Mouse (Mus musculus) forebrain, postnatal 0 days (tissue): ENCODE measurements around the gene Rcan3. TPM values are rescaled to one million over a fixed set of nuclear protein-coding genes. Genes with fewer than 3 reads are reported as not detected.

ENCODE experiments used
- ATAC-seq: fragments of 200-750 bp; cut with Nextera tagmentation; 2 replicates; pipeline ENCODE4 v1.8.0; 2017; ENCODE audit warnings: mild to moderate bottlenecking, moderate library complexity
- DNase-seq: peaks from one replicate; pipeline ENCODE4 v3.0.0-alpha.2; 2015
- H3K27ac ChIP-seq: fragments of 300-500 bp; sonication (generic); 2 replicates; pipeline ENCODE4 v1.5.1; 2014; ENCODE audit warnings: low read depth, mild to moderate bottlenecking, antibody characterized with exemption, low read length, moderate library complexity, mixed read lengths
- H3K27me3 ChIP-seq: fragments of 300-500 bp; sonication (generic); 2 replicates; pipeline ENCODE4 v1.6.1; 2014; ENCODE audit warnings: mild to moderate bottlenecking, low read length, mixed read lengths; ENCODE audit not compliant: insufficient read depth
- H3K36me3 ChIP-seq: fragments of 300-500 bp; sonication (generic); 2 replicates; pipeline ENCODE4 v1.6.1; 2014; ENCODE audit warnings: mild to moderate bottlenecking, moderate library complexity; ENCODE audit not compliant: insufficient read depth
- H3K4me1 ChIP-seq: fragments of 300-500 bp; sonication (generic); 2 replicates; pipeline ENCODE4 v1.6.1; 2014; ENCODE audit warnings: antibody characterized with exemption; ENCODE audit not compliant: insufficient read depth
- H3K4me2 ChIP-seq: fragments of 300-500 bp; sonication (generic); 2 replicates; pipeline ENCODE4 v1.6.1; 2014; ENCODE audit warnings: low read depth, mild to moderate bottlenecking, moderate library complexity
- H3K4me3 ChIP-seq: fragments of 300-500 bp; sonication (generic); 2 replicates; pipeline ENCODE4 v1.5.1; 2014; ENCODE audit warnings: low read depth, low read length, mixed read lengths
- H3K9ac ChIP-seq: fragments of 300-500 bp; sonication (generic); 2 replicates; pipeline ENCODE4 v1.6.1; 2014; ENCODE audit warnings: mild to moderate bottlenecking
- H3K9me3 ChIP-seq: fragments of 300-500 bp; sonication (generic); 2 replicates; pipeline ENCODE4 v1.6.1; 2016; ENCODE audit warnings: low read length
- CTCF ChIP-seq: sonication (generic); IDR thresholded peaks from 2 replicates; pipeline ENCODE4 v1.5.1; 2016; ENCODE audit warnings: antibody characterized with exemption, control low read depth, low read depth
- WGBS: fragments of 180-500 bp; shearing (Covaris S2); extraction: QIAGEN DNeasy Blood & Tissue Kit; methylation state at CpG from one replicate; pipeline ENCODE4 v1.1.7; 2014; 5-methylcytosine and 5-hydroxymethylcytosine counted together
- microRNA counts: library from miRNA; unstranded; fragments of <30 nt; microRNA quantifications from one replicate; lab custom pipeline; 2015
- microRNA-seq, 2 experiments: library from miRNA; unstranded; fragments of <30 nt; microRNA quantifications; one replicate each; pipeline ENCODE4; 2016
- polyA plus RNA-seq: library from polyadenylated mRNA; unstranded; fragments of >200 nt; fragmentation: Nextera tagmentation; extraction: Ambion mirVana; gene quantifications from 2 replicates; pipeline ENCODE4 v1.2.1, GENCODE M21; 2015
- total RNA-seq: library from RNA; depleted of rRNA; stranded (reverse); fragments of >200 nt; gene quantifications from 2 replicates; pipeline ENCODE4 v1.2.3, GENCODE M21; 2014; rRNA removed

The Rcan3 gene
- total and polyA plus RNA-seq, 2 experiments from 2014 or later: 40.4 to 67.3 TPM

DNA sequence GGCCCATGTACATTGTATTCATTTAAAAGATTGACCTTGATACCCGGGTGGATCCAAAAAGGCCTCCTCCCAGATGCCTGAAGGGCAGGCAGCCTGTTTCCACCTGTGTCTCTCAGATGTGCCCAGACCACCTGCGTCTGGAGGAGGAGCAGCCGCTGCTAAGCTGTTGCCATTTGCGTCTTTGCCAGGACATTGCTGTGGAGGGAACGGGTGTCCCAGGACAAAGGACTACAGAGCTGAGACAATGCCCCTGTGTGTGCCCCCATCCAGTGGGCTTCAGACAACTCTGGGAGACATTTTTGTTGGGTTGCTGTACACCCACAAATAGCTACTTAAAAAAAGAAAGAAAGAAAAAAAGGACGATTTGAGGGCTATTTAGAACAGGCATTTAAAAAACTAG is 70.8 kb downstream of the Rcan3 start:
- H3K27ac ChIP-seq: no peak overlapping the region
- WGBS: 22% methylated on average over 6 of the region's 6 CpGs
- no peaks in the 10 kb centered on the region for H3K27me3 ChIP-seq
- DNase-seq (no peak), ATAC-seq (no peak; the same call in 1 of the 2 replicates)
- no peak overlapping the region for H3K4me2 ChIP-seq
- no peaks in the 10 kb centered on the region for H3K9me3 ChIP-seq
- no peak overlapping the region for H3K4me3 ChIP-seq
- no peak for TF ChIP-seq CTCF
- no peak overlapping the region for H3K9ac ChIP-seq
- no peaks in the 10 kb centered on the region for H3K4me1 ChIP-seq
- H3K36me3 ChIP-seq: no peaks in the 10 kb centered on the region

MicroRNAs within 50 kb of the gene (microRNA counts, 519-probe panel; counts per million panel counts)
- not detected for microRNA mmu-miR-700 (lab: Ali Mortazavi, UCI)

Small RNA genes lying within 50 kb of the gene (microRNA-seq; reads per million reads assigned to microRNA genes)
- 446 to 464 reads per million in 2 experiments for gene Mir700

Other genes starting within 250 kb of the Rcan3 start
- gene Clic4, start 161.0 kb downstream of the Rcan3 start, total RNA-seq: 44.0 and 65.2 TPM in 2 replicates
- 34.5 and 41.5 TPM in 2 replicates for gene Clic4, start 161.0 kb downstream of the Rcan3 start, polyA plus RNA-seq
- gene Srrm1, start 80.5 kb downstream of the Rcan3 start, total RNA-seq: 38.5 and 46.6 TPM in 2 replicates
- gene Srrm1, start 80.5 kb downstream of the Rcan3 start, polyA plus RNA-seq: 129 and 173 TPM in 2 replicates
- 0.90 and 1.2 TPM in 2 replicates for gene Ncmap, start 35.6 kb downstream of the Rcan3 start, total RNA-seq
- gene Ncmap, start 35.6 kb downstream of the Rcan3 start, polyA plus RNA-seq: 0.63 and 0.86 TPM in 2 replicates
- gene Stpg1, start 60.9 kb upstream of the Rcan3 start, total RNA-seq: 0.24 and 0.62 TPM in 2 replicates
- gene Stpg1, start 60.9 kb upstream of the Rcan3 start, polyA plus RNA-seq: 0.64 and 1.0 TPM in 2 replicates
- 40.7 and 62.1 TPM in 2 replicates for gene Nipal3, start 61.2 kb upstream of the Rcan3 start, total RNA-seq
- 3.3 and 6.0 TPM in 2 replicates for gene Nipal3, start 61.2 kb upstream of the Rcan3 start, polyA plus RNA-seq
- 1.0 and 1.5 TPM in 2 replicates for gene Grhl3, start 139.8 kb upstream of the Rcan3 start, total RNA-seq
- gene Grhl3, start 139.8 kb upstream of the Rcan3 start, polyA plus RNA-seq: 0.44 and 0.76 TPM in 2 replicates